Mouse (Mus musculus) layer of hippocampus, postnatal 25 days (tissue): ENCODE measurements at regions not wholly inside any gene's neighbourhood (a gene's known extent, or its start where the extent isn't known, plus 50 kb on each side); places are given as distances from the start of the nearest gene placed in this dataset.

ENCODE experiments used
- DNase-seq, 2 experiments: peaks; one replicate each; pipeline ENCODE4 v3.0.0; 2022; ENCODE audit warnings: mixed read lengths in 2 of 2, low spot score in 1 of 2; ENCODE audit errors: extremely low spot score in 1 of 2

DNA sequence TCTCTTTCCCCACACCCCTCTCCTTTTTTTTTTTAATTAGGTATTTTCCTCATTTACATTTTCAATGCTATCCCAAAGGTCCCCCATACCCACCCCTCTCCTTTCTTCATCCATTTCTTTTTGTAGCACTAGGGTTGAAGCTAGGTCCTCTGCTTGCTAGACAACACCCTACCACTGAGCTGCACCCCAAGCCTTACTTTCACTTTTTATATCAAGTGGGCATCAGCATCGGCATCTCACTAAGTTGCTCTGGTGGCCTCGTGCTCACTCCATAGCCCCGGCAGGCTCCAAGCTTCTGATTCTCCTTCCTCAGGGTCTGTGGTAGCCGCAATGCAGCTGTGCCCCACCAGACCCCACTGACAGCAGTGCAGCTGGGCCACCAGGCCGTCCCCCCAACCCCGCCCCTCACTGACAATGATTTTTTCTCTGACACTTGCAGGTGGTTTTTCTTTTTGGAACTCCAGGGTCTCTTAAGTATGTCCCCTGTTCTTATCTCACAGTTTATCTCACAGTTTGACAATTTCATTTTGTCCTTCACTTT is 77.5 kb downstream of the Nufip1 start:
- no peak for DNase-seq

DNA sequence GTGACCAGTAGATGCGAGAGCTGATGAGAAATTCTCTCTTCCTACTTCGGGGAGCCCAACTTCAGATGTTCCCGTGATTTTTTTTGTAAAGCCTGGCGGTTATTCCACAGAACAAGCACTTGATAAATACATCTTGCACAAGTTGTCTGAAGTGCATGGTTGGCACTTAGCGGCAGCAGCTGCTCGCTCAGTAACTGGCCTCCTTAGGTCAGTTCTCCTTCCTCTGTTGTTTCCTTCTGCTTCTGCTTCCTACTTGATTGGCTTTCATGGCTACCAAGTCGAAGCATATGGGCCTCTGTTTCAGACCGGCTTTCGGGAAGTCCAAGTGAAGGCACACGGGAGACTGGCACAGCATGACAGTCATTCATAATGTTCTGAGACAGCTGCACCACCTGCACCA is 84.6 kb downstream of the Nufip1 start:
- no peak for DNase-seq

DNA sequence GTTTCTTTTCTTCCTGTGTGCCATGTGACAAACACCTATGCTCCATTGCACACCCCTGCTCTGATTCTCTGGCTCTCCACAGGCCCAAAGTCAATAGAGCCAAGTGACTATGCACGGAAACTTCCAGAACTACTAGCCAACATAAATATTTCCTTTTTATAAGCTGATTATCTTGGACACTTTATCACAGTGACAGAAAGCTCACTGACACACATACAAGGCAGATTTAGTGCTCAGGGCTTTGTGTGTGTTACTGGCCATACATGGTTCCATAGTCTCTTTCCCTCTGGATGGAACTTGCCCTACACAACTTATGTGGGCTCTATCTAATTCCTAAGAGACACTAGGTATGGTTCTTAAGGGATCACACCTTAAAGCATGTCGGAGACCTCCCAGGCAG is 86.7 kb downstream of the Nufip1 start:
- no peak for DNase-seq

DNA sequence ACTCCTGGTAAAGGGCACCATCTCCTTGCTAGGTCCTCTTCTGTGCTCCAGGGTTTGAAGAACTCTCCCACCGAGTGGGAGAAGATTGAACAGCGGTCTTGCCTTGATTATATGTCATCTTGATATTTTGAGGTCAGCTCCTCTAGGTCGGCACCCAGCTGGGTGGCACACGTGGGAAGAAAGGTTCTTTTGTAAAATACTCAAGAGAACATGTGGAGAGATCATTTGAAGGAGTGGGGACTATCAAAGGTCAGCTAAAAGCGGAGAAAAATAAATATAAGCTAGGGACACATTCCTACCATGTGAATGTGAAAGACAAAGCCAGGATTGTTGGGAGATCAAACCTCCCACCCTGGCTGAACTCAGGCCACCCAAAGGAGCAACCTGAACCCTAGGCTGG is 87.7 kb downstream of the Nufip1 start:
- no peak for DNase-seq

DNA sequence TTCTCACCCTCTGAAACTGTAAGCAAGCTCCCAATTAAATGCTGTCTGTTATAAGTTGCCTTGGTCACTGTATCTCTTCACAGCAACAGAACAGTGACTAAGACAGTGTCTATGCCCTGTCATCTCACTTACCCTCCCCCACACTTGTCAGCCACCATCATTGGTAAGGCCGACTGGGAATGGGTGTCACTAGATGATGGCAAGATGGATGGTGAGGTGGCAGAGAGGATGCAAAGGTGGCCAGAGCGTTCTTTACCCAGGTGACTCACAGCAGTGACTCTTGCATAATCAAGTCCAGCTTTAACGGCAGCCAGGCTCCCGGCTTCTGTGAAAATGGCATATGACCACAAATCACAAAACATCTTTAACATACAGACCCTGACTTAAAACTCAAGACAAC is 91.9 kb downstream of the Nufip1 start:
- no peak for DNase-seq

DNA sequence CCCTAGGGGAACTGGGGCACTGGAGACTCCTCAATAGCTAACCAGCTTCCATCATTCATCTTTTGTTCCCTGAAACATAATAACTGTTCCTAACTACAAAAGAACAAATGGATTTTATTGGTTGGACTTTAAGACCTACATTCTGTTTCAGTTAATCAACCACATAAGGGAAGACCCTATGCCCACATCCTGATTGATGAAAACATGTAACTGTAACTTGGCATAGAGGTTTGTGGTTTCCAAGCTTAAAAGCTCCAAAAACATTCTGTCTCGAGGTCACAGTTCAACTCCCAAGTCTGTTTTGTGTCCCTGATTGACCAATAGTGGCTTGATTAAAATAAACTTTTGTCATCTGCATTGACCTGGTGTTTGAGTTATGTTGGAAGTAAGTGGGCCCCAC is 92.4 kb downstream of the Nufip1 start:
- DNase-seq, result no peak

DNA sequence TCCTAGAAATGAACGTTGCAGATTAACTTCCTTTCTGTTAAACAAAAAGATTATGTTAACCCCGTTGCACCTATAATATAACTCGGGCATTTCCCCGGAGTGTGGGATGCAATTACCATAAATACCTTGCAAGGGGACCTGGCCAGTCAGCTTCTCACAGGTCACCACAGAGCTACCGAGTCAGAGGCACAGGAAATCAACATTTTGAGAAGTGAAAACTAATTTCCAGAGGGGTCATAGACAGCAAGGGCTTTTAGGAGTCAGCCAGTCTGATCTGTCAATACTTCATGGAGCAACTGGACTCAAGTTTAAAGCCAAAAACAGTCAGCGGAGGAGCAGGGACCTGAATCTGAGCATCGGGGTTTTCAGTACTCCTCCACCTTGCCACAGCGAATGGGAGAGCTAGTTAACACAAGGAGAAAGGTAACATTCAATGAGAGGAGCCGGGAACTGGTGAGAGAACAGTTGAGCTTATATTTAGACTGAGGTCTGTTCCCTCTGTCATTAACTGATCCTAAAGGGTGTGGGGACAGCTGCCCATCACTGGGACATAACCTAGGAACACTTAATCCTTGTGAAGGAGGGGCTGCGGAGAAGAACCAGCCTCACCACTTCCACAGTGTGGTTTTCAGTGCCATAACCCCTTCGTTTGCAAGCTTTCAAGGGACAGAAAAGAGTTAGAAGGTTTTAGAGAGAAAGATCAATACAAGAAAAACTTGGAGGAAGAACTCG is 105.9 kb downstream of the Nufip1 start:
- DNase-seq, result no peak

DNA sequence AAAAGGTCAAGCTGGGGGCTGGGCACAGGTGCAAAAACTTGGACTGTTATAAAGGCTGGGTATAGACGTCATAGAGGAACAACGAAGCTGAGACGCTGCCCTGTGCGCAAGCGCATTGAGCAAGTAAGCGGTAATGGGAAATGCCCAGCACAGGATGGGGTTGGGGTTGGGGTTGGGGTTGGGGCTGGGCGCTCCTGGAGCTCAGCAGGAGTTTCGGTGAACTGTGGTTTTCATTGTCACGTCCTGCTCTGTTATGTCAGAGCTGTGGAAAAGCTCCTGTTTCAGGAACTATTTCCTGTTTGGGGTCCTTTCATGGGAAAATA is 106.4 kb downstream of the Nufip1 start:
- DNase-seq, result no peak

DNA sequence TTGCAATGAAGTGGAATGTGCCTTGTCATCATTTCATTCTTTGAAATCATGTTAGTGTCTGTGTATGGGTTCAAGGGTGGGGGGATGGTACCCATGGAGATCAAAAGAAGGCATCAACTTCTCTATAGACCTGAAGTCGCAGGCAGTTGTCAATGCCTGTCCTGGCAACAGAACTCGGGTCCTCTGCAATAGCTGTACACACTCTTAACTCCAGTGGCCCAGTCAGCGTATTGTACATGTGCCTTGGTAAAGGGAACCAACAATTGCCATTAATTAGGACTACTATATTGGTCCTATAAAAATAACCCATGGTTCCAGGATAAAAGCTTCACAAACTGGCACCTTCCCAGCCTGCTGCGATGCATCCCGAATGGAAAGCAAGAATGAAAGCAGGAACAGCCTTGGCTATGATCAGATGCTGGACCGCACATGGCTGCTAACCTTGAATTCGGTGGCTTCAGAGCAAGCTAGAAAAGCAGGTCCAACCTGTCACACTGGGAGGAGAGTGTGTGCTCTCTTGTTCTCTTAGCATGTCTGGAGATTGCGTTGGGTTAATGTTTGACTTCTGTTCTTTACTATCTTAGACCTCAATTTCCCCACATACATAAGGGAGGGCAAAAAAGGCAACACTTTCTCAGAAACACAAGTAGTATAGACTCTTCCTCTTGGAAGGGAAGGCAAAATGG is 107.0 kb downstream of the Nufip1 start:
- DNase-seq, result no peak

DNA sequence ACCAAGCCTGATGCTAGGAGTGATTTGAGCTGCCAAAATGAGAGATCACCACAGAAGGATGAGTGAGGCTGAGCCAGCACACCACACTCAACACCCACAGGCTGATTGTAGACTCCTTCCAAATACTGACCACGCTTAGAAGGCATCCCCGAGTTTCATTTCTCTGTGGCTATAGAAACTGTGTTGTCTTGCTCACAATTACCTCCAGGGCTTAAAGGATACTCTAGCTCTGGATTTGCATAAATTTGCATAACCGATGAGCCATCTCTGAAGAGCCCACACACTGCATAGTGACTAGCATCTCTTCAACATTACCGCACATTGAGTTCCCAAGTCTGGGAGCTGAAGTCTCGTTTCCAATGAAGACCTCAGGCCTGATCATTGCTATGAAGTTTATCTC is 110.3 kb downstream of the Nufip1 start:
- no peak for DNase-seq

DNA sequence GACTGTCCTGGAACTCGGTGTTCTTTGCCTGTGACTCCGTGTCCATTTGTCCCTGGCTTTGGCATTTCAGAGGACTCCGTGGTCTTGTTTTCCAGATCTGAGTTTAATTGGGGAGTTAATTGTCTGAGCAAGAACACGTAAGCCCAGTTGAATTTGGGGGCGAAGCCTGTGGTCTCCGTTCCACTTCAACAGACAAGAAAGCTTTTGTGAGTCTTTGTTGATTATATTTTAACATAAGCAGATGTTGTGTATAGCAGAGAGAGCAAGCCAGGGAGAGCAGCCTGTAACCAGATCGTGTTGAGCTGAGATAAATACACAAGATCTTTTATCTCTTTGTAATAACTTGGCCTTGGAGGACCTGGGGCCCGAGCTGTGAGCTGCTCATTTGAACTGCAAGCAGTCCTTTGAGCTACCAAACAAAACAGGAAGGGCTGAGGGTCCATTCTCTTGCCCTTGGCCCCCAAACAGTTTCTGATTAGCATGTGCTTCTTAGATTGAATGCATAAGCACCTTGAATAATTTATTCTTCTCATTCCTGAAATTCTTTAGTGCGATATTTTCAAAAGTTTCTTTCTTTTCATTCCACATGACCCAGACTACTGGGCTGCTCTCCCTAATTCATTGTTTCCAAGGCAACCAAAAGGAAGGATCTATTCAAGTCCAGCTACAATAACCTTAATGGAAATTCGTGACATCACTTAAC is 111.1 kb downstream of the Nufip1 start:
- no peak for DNase-seq

DNA sequence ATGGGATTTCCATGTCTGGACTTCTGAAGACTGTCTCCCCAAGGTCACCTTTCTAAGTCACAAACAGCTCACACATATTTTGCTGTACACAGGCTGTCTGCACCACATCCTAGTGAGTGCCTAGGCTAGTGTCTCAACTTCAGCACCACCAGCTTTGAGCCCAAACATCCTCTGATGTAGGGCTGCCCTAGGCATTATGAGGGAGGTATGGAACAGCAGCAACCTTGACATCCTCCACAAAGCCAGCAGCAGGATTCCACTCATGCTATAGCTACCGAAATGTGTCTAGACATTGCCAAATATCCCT is 111.6 kb downstream of the Nufip1 start:
- no peak for DNase-seq

DNA sequence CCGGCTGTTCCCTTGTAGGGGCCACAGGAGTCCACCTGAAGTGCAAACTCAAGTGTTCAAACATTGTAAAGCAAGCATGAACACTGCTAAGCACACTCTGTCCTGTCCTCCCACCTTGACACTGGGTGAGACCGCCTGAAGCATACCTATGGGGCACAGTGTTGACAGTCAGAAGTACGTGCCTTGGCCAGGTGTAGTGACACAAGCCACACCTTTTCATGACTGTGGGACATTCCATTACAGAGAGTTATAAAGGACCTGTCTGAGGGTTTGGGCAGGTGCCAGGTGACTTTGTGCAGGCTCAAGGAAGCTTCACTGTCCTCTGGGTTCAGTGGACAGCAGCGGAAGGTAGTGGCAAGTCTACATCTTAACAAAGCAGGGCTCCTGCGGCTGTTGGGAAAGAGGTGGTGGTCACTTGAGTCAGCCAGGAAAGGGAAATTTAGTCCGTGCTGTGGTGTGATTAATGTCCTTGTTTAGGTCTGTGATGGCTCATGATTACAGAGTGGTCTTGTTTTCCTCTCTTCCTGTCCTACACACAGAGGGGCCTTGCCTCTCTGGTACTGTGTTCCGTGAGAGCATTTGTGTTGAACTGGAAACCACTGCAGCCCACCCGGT is 112.5 kb downstream of the Nufip1 start:
- no peak for DNase-seq

DNA sequence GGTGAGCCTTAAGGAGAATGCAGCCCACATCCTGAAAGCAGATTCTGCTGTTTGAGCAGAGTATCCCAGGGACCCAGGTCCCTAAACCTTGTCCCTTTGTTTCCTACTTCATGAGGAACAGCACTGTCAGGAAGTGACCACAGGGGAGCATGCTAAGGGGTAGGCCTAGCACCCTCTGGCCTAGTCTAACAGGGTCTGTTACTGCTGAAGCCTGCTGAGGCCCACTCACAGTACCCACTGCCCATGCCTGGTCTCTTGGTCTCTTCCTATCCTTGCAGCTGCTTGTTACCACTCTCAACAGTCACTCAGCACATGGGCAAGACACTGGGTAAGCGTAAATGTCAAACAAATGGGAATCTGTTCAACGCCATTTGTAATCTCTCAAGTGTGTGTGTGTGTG is 113.2 kb downstream of the Nufip1 start:
- DNase-seq, result no peak

DNA sequence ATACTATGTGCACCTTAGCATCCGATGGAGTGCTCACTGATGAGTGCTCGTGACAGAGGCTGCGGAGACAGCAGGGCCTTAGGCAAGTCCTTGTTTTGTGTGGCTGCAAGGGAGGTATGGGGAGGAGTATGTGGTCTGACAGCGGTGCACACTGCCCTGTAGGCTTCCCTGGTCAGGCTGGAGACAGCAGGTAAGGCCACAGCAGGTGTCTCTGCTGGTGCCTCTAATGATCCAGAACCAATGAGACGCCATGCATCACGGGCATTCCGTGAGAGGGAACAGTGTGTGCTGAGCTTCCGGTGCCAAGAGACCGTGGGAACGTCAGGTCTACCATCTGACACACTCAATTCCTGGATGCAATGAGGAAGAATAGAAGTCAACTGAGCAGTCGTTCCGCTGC is 114.8 kb downstream of the Nufip1 start:
- DNase-seq, result no peak

DNA sequence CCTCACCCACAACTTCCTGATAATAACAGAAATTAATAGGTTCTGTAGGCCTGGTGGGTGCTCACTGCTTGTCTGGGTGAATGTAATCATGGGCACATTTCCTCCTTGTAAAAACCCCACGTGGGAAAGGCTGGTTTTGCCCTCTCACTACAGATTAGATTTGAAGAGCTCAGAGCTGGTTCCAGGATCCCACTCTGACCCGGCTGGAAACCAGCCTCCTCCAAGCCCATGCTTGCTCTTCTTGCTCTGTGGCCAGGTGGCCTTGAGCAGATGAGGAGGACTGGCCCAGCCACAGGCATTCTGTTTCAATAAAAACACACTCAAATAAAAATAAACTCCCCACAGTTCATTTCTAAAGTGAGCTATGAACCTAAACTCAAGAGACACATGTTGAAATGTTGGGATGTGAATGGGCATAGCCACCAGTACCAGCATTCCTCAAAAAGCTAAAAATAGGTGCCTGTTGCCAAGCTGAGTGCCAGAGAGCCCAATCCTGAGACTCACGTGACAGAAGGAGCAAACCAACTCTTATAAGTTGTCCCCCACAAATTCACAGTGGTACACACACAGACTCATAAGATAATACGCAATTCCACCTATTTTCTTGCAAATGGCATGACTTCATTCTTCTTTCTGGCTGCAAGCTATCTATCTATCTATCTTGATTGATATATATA is 116.1 kb downstream of the Nufip1 start:
- no peak for DNase-seq

DNA sequence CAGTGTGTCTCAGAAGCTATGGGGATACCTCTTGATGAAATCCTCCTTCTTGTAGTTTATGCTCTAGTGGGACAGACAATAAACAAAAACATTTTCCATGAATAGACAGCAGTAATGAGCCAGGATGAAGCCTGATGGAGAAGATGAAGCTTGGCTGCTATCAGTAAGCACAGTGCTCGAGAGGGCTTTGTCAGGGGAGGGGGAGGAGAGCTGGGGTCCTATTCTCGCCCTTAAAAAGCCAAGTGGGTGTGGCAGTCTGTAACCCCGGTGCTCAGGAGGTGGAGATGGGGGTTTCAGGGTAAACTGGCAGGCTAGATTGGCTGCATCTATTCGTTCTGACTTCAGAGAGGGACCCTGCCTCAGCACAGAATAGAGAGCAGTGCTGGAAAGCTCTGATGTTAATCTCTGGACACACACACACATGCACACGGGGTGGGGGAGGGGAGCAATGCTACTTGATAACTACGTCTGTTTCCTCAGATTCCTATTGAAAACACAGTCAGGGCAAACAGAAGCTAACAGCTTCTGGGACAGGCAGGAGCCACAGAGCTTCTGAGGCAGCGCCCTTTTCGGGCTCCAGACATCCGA is 118.4 kb downstream of the Nufip1 start:
- no peak for DNase-seq

DNA sequence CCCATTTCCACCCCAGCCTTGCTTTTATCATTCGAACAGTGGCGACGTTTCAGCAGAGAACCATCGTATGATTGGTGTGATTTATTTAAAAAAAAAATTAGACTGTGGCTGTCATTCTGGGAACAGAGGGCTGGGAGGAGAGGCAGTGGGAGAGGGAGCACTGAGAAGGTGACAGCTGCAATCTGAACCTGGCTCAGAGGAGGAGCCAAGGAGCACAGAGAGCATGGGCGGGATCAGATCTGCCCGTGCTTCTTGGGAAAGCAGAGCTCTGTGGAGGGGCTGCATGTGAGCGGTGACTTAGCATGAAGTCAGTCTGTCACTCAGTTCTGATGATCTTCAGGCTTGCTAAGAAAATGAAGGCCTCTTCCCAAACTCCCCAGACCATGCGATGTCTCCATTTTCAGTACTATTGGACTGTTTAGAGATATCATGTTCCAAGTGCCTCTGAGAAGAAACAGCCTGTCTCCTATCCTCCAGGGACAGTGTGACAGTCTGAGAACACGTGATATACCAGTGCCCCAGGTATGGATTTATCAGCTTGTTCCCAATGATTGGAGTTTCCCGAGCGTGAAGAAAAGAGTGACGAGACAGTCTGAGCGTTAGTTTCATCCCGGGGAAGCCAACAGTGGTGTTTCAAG is 129.3 kb downstream of the Nufip1 start:
- DNase-seq, result no peak

DNA sequence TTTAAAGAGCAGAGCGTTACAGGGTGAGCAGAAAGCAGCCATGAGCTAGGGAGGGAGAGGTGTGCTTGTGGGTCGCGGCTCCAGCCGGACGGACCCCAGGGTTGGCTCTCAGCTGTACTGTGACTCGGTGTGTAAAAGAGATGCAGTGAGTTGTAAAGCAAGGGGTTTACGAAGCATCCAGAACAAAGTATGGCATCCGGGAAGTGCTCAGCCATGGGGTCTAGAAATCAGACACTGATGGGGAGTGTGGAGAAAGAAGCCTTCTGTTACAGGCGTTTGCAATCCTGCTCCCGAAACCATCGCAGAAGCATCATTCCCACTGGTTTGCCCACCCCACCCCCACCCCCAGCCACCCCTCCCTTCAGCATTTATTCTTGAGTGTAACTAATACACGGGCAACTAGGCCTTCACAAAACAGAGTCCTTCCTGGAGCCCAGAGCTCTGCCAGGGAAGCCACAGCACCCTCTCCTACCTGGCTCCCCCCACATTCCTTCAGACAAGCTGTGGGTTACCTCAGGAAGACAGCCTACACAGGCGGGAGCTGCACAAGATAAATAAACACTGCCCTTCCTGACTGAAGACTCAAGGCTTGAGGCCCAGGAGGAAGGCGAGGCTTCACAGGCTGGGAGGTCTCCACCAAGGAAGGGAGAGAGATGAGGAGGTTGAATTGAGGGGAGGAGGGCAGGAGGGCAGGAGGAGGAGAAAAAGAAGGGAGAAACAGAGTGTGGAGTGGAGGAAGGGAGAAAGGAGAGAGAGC is 133.1 kb downstream of the Nufip1 start:
- no peak for DNase-seq
